Mouse (Mus musculus): ENCODE measurements around the gene Rpl22l1.

GRCm38 (mm10) chr3:28794835-28795234, 10.4 kb upstream of the Rpl22l1 start:
- TF ChIP-seq POLR2A (IDR thresholded peaks at IDR 0.05; ENCODE audit: low read depth, low read length) (no peak), CTCF (IDR thresholded peaks at IDR 0.05; ENCODE audit: extremely low read depth, insufficient read depth, insufficient read length, insufficient replicate concordance) (no peak)
